Mouse (Mus musculus) adrenal gland, postnatal 36 days (tissue): ENCODE results near the gene Flvcr1. TPM values are rescaled to one million over a fixed set of nuclear protein-coding genes. Genes with fewer than 3 reads are reported as not detected.
"Not testable (repeated sequence)": the region's sequence is repeated elsewhere in the genome, so short reads cannot be mapped to it uniquely, and the experiment has no call there.

ENCODE experiments used
- DNase-seq, 2 experiments: peaks; one replicate each; pipeline ENCODE4 v3.0.0; 2021; ENCODE audit warnings: mixed read lengths in 1 of 2
- total RNA-seq, 2 experiments: library from RNA; stranded (reverse); gene quantifications; 2 replicates each; pipeline ENCODE4 v1.2.3; 2021

Flvcr1 gene
- total RNA-seq, 2 experiments from 2014 or later = 15.5 to 16.7 TPM

DNA sequence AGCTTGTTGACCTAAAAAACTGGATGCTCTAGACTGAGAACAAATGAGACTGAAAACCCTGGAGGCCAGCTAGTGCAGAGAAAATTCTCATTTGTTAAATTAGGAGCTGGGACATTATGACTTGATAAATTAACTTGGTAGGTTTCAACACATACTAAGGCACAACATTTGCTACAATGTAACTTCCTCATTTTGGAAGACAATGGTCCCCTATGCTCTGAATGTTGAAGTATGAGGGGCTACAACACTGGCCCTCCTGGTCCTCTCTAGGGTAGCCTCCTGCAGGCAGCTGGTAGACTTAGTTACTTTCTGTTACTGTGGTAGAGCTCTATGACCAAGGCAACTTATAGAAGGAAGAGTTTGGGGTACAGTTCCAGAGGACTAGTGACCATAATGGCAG is 15.4 kb upstream of the Flvcr1 start:
- no peak for DNase-seq

DNA sequence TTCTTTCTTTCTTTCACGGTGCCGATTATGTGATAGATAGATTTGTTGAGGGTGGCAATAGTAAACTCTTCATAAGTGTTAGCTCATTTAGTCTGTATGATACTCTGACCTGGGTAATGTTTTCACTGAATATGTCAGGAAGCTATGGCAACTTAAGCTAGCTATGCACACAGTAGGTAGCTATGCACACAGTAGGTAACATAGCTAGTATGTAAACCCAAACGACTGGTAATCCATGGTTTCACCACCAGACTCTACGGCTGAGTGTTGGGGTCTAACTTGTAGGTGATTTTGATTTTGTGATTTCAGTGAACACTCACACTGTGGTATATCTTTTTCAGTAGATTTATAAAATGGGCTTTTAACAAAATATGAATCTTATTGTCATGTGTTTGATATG is 12.0 kb upstream of the Flvcr1 start:
- DNase-seq = no peak

DNA sequence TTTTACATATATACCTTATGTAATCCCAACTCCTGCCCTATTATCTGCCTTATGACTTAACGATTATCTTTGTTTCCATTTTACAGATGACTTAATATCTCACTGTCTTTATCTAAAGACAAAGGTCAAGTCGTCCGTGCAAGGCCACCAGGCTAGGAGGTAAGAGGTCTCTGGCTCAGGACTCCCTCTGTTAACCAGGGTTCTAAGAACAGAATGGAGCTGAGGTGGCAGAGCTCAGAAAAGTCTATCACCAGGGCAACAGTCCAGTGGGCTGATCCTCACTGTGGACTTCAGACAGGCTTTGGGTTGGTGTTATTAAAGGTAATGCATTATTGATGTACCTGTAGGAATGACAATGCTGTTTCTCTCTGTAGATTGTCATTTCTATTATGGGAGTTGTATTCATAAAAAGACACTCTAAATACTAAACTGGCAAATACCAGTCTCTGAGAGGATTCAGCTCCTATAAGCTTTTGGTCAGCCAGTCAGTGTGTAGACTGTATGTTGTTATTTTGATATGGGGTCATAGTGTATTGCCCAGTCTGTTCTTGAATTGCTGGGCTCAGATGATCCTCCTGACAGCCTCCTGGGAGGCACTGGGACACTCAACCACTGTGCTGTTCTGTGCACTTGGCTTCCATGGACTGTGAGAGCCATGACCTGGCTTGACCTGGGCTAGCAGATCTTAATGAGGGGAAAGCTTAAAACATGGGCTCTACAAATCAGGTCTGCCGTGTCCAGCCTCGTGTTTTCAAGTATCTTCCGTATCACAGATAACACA is 10.8 kb upstream of the Flvcr1 start, which contains the start of gene Spata45:
Gene Spata45, plus strand, starts transcription at position 86 of the 781 bp plus-strand sequence.
- DNase-seq = no peak

DNA sequence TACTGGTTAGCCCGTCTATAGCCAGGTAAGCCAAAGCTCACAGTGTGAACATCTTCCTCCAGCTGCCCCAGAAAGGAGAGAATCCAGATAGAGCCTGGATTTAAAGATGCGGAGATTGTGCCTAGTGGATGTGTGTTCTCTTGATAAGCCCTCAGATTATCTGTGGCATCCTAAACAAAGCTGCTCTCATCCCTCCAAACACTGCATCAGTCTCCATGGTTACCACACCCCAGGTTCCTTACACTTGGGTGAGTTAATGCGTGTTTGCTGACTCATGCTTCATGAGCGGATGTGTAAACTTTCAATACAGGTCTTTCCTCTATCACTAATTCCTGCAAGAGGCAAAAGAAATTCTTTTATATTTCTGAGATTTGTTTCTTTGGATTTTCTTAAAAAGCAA is 9.7 kb upstream of the Flvcr1 start:
- DNase-seq = no peak

DNA sequence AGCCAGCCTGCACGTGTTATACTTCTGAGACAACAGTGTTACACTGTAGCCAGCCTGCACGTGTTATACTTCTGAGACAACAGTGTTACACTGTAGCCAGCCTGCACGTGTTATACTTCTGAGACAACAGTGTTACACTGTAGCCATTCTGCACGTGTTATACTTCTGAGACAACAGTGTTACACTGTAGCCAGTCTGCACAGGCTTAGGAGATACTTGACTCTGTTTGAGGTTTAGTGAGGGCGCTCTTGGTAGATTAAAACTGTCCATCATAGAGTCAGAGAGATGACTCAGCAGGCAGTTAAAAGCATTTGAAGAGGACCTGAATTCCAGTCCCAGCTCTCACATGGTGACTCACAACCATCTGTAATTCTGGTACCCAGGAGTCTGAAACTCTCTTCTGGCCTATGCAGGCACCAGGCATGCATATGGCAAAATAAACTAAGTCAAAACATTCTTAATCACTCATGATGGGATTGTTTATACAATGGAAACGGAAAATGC is 5.0 kb upstream of the Flvcr1 start:
- DNase-seq = peak in 1 of 2 experiments; percentile 11

DNA sequence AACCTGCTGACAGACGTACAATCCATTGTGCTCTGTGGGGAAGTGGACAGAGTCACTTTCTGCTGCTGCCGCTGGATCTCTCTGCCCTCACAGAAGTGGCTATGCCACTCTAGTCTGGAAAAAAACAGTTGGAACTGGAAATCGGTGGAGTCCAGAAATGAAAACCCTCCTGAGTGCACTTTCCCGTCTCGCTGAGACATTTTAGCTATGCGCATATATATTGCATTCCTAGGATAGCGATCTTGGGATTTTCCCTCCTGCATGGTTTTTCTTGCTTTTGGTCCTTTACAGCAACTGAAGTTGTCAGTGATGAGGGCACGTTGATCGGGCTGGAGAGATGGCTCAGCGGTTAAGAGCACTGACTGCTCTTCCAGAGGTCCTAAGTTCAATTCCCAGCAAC is 4.2 kb upstream of the Flvcr1 start:
- no peak for DNase-seq

DNA sequence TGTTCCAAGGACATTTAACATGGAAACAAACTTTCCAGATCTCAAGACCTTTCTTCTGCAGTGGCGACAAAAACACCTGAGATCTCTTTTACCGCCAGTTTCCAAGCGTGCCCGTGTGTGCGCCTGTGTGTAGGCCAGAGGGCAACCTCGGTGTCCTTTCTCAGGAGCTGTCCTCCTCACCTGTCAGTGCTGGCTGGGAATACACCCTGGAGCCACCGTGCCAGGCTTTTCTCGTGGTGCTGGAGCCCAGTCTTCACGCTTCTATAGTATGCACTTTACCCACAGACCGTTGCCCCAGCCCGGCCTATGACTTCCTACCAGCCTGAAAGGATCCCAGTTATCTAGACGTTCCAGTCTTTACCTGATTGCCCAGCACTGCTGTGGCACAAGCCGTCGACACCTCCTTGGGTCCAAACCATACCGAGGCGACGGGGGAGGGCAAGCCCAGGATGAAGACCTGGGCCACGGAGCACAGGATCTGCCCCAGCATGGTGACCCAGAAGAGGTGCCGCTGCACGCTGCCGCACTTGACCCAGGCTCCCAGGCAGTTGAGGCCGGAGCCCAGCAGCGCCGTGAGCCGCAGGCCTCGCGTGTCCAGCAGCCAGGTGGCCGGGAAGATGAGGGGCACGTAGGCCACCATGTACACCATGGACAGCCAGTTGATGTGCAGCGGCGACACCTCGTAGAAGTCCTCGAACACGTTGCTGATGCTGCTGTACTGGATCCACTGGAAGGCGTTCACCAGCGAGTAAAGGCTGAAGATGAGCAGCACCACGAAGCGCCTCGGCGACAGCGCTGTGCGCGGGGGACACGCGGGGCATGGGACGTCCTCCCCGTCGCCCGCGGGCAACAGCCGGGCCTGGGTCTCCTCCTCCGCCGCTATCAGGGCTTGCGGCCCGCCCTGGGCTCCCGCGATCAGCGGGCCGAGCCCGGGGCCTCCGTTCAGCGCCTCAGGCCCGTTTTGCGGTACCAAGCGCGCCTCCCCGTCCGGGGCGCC is 644 bp downstream of the Flvcr1 start:
- peak; percentile 35 to 50 for DNase-seq

DNA sequence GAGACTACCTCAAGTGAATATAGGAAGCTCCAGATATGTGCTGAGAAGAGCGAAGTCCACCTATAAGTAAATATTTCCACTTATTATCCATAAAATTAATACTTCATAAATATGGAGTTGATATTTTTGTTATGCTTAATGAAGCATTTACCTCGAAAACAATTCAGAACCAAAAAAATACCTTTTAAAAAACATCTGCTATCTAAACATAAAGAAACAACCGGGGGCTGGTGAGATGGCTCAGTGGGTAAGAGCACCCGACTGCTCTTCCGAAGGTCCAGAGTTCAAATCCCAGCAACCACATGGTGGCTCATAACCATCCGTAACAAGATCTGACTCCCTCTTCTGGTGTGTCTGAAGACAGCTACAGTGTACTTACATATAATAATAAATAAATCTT is 2.2 kb downstream of the Flvcr1 start:
- DNase-seq = not testable (repeated sequence)

DNA sequence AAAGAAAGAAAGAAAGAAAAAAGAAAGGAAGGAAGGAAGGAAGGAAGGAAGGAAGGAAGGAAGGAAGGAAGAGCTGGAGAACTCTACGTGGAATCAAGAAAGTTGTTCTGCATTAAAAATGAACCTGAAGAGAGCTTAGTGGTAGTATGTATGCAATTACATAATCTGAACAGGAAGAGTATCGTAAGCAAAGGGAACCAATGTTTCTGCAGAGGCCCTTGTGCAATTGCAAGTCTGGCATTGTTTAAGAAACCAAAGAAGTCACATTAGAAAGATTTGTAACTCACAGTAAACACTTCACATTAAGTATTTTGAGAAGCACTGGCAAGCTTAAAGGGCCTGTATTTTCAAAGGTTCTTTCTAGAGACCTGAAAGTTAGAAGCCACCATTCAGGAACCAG is 2.8 kb downstream of the Flvcr1 start:
- DNase-seq = no peak

DNA sequence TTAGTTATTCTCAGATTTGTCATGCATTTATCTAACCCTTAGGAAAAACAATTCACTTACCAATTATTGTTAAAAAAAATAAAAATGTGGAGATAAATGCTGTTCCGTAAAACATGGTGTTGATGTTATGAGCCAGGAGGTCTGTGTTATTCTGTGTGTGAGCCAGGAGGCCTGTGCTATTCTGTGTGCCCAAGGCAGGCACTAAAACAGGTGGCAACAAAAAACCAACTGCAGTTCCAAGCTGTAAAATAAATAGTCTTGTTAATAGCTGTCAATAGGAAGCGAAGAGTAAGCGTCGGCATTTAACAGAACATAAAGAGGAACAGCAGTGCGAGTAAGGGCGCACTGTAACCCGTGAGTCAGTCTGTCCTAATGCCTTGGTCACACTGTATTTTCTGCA is 4.9 kb downstream of the Flvcr1 start:
- DNase-seq = no peak

DNA sequence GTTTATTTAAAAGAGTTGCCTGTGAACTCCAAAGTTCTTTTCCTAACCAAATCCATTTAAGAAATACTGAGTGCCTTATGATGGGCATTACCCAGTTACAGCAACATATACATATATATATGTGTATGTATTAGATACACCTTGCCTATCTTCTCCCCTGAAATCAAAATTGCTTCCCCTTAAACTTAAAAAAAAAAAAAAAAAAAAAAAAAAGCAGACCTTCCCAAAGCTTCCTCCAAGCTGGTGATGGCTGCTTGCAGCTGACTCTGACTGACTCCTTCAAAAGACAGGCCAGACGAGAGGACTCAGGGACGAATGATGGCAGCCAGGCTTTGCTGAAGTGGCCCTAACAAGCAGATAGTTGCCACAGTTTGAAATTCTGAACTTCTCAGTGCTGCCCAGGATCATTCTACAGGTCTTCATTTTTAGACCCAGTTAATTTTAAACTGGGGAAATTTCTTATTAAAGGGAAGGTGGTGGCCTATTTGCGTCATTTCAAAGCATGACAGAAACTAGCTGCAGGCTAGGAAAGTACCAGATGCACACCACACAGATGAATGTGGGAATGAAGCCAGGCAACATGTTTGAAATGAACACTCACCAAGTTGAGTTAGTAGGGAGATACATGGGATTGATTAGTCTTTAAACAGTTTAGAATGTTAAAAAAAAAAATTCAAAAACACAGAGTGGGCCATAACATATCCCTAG is 5.6 kb downstream of the Flvcr1 start:
- DNase-seq = no peak

DNA sequence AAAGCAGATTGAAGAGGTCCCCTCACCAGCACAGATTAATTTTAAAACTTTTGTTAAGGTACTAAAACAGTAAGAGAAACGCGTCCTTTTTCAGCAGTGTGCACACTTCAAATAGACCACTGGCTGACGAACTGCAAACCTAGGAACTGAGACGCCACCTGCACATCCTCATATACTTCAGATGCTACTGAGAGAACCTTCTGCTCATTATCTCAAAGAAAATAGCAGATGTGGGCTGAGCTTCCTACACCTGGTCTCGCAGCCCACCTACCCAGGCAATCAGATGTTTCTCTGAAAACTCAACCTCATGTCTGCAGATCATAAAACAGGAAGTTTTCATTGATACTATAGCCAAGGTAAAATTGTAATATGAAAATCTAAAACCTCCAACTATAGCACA is 6.2 kb downstream of the Flvcr1 start:
- DNase-seq = no peak

DNA sequence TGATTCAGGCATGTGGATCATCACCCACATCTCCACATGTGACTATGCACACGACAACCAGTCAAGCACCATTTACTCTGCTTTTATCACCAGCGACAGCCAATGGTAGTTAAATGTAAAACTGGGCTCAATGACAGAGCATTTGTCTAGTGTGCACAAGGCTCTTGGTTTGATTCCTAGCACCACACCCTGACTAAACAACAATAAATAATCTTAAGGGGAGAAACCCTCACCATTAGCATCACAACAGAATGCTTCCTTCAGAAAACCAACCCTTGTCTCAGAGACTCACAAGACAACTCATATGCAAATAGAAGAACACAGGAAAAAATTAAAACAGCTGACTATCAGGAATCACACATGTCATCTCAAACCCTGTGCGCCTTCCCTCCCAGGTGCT is 11.7 kb downstream of the Flvcr1 start:
- DNase-seq = no peak

DNA sequence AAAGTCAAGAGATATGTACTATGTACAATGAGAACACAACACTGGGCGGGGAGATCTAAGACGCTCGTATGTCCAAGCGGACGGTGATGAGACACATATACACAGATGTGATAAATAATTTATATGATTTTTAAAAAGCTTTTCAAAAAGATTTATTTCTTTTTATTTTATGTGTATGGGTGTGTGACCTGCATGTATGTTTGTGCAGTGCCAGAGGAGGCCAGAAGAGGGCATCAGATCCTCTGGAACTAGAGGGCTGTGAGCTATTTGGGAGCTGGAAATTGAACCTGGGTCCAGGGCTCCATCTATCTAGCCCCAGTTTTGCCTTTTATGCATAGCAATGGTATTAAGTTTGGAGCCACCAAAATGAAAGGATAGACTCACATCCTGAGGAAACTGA is 17.3 kb downstream of the Flvcr1 start:
- DNase-seq = peak in 1 of 2 experiments; percentile 7

DNA sequence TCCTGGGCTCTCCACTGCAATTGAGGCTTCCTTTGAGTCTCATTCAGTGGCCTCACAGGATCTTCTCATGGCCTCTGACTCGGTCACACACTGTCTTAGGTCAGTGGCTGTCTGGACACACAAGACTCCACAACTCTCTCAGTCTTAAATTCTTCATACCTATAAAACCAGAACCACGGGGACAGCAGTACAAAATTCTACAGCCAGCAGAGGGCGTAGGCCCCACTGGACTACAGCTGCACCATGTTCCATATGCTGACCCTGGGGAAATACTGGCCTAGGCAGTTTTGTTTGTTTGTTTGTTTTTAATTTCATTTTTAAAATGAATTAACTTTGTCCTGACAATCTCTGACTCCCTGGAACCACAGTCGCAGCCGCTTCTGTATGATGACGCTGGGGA is 23.8 kb downstream of the Flvcr1 start:
- peak; percentile 24 to 33 for DNase-seq

DNA sequence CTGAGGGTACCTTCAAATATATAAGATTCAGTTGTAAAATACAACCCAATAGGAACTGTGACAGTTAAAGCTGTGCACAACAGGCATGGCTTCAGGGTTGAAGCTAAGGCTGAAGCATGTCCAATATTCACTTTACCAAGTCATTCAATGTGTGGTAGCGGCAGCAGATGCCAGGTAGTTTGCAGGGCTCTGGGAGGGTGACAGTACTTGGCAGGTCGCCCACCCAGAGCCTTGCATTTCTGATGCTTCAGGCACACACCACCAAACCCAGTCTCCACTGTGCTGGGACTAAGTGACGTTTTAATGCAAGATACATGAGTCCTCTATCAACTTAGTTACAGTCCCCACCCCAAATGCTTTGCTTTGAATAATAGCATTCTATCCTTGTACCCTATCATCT is 25.3 kb downstream of the Flvcr1 start:
- DNase-seq = no peak

DNA sequence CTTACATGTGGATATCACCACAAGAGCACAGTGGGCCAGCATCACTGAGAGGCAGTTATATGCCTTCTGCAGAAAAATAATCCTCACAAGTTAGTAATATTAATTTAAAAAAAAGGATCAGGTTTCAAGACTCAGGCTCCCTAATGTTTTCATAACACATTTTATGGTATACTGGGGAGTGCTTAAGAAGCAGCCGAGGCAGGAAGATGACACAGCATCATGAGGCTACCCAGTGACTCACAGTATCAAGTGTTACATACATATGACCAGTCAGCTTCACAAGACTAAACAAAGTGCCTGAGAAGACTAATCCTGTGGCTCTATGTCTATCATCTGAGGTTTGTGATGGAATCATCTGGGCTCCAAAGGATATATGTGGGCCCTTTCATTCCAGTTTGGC is 27.9 kb downstream of the Flvcr1 start:
- no peak for DNase-seq

DNA sequence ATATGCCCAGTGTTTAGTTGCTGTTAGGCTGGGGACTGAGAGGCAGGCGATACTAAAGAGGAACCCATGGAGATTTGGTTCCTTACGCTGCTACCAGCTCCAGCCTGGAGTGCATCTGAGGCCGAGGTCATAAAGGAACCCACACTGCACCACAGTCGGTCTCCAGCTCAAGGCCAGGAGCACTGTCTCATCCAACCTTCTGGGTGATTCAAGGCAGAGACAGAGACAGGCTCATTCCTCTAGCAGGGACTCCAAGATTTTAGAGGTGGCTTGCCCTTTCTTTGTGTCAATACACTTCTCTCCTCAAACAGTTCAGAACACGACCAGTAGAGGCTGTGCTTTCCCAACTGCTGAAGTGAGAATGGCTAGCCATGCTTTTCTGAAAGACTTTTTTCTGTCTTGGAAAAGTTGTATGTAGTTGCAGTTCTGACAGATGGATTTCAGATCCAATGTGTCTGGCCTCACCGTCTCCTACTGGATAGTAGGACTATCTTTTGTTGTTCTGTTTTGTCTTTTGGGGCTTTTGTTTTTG is 29.5 kb downstream of the Flvcr1 start:
- peak; percentile 17 to 40 for DNase-seq

DNA sequence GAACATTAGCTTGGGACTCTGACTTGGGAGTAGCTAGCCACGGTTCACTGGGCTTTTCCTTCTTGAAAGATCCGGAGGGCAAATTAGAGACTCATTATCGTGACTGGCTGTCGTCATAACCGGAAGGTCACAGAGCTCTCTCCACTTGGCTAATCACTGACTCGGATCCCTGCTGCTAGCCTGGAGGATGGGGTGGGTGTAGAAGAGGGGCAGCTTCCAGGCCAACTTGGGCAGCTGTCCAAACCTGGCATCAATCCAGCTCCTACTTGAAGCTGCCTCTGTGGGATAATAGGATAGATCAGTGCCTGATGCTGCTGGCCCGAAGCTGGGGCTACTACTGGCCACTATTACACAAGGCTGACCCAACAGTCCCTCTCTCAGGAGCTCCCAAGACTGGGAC is 30.4 kb downstream of the Flvcr1 start:
- DNase-seq = peak; percentile 74 to 76

DNA sequence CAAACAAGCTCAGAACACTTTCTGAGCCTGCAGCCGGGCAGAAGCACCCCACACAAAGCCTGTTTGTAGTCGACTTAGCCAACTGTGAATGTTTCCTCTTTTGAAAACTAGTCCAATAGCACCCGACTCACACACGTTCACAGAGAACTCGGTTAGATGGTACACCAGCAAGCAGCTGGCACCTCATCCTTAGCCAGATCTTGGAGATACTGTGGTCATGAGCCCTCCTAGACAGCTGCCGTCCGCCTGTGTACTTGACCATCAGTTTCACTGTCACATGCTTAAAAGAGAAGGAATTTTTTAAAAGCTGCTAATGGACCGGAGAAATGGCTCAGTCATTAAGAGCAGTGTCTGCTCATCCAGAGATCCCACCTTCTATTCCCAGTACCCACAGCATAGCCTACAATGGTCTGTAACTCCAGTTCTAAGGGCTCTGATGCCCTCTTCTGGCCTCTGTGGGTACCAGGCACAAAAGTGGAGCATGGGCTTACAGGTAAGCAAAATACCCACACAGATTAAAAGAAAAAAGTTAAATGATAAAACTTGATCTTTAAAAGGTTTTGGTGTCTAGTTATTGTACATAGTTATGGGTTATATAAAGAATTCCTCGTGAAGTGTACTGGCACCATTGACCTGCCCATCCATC is 36.4 kb downstream of the Flvcr1 start:
- peak in 1 of 2 experiments; percentile 20 for DNase-seq

DNA sequence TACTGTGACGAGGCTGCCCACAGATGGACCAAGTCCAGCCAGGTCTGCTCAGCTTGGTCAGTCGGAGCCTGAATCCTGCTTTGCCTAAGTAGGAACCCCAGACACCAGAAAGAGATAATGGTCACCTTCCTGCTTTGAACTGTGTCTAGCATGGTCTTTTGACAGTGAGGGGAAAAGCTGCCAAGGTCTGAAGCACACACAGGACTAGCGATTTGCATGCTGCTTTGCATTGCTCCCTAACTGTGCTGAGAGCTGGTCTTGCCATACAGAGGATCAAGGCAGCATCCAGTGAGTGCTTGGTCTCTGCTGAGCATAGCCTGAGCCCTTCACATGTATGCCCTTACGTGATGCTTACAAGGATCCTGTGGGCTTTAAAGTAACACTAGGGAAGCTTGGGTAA is 44.5 kb downstream of the Flvcr1 start:
- no peak for DNase-seq
